Mouse (Mus musculus): Measurements from ENCODE around the gene Rerg. TPM values are rescaled to one million over a fixed set of nuclear protein-coding genes. Genes with fewer than 3 reads are reported as not detected.

Rerg gene
- polyA plus RNA-seq, 1 experiment, result 6.4 TPM

- DNase-seq (ENCODE audit: low read depth), result no peak
Observed at GRCm38 (mm10) chr6:137131794-137132193, 38.5 kb downstream of the Rerg start.

- no peak for DNase-seq (ENCODE audit: low read depth)
Observed at GRCm38 (mm10) chr6:137131349-137131748, 38.9 kb downstream of the Rerg start.

GRCm38 (mm10) chr6:137126861-137127260 lies 43.4 kb downstream of the Rerg start:
- no peak for DNase-seq (ENCODE audit: low read depth)

DNA sequence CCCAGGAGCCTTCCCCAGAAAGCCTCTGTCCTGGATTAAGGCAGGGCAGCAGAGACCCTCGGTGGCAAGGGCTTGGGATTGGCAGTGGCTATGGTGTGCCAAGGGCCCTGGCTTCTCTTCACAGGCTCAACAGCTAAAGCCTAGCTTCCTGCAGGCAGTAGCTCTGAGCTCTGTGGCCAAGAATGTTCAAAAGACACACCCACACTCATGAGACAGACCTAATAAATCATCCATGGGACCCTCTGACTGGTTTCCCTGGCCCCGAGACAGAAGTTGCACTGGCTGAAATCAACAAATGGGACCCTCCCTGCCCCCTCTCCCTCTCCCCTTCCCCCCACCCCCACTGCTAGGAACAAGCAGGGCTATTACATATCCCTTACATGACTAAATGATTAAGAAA lies 44.1 kb downstream of the Rerg start:
- DNase-seq (ENCODE audit: low read depth), result no peak

DNA sequence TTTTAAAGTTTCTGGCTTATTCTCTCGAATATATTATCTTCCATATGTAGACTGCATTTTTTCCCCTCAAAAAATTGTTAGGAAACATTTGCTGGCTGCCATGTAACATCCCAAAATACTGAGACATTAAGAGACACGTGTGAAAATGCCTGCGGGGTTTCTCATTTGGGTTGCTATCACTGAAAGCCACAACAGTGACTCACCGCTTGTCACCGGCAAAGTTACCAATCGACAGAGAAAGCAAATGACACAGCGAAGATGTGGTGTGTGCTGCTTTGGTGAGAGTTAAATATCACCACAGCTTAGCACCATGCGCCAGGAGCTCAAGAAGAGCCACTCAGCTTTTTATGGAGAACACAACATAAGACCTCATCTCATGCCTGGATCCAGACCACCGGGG lies 44.9 kb downstream of the Rerg start:
- DNase-seq (ENCODE audit: low read depth), result no peak

DNA sequence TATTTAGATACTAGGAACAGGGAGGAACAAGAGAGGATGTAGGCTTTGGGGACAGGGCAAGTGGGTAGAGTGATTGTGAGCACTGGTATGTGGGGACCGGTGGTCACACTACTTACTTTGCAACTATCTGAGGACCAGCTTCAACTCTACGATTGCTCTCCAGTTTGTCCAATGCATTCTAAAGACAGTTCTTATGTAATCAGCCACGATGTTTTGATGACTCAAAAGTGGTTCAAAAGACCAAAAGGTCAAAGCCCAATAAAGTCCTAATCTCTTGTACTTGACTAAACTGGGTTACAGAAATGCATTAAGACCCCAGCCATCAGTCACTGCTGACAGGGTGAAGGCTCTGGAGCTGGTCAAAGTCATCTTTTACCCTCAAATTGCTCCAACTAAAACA lies 45.3 kb downstream of the Rerg start:
- no peak for DNase-seq (ENCODE audit: low read depth)

- DNase-seq (ENCODE audit: low read depth), result no peak
Observed at GRCm38 (mm10) chr6:137116849-137117473, 53.3 kb downstream of the Rerg start.

GRCm38 (mm10) chr6:137114859-137115258 lies 55.4 kb downstream of the Rerg start:
- no peak for DNase-seq (ENCODE audit: low read depth)

- no peak for DNase-seq (ENCODE audit: low read depth)
Observed at GRCm38 (mm10) chr6:137111266-137111813, 59.0 kb downstream of the Rerg start.

DNA sequence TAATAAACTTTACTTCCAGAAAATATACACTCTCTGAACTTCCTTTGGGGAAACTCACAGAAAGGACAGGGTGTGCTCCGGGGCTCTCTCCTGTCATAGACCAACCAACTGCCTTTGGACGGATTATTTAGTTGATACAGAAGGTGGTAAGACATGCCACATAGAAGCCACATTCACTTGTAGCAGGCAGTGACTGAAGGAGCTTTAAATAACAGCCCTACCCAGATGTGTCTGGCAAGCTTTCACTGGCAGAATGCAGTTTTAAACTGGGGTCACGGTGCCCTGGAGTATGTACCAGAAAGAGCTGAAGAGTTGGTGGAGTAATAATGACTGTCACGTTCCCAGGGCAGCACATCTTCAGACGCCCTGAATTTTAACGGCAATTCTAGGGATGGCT lies 59.5 kb downstream of the Rerg start:
- no peak for DNase-seq (ENCODE audit: low read depth)

GRCm38 (mm10) chr6:137109811-137110777 lies 60.2 kb downstream of the Rerg start:
- no peak for DNase-seq (ENCODE audit: low read depth)

DNA sequence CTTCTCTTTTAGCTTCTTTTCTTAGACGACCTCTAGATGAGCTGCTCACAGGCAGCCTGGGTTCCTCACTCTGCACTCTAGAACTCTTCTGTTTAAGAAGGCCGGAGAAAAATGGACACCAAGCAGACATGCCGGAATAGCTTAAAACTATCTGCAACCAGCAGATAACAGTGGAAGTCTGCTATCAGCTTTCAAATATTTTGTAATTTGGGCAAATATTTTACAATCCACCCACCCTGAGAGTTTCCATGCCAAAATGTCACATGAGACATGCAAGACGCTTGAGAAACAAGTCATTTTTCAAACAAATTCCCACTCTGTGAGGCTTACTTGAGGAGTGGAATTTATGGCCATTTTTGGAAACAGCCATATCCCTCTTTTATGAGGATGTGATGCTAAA lies 65.0 kb downstream of the Rerg start:
- DNase-seq (ENCODE audit: low read depth), result no peak

GRCm38 (mm10) chr6:137102662-137103179 lies 67.6 kb downstream of the Rerg start:
- no peak for DNase-seq (ENCODE audit: low read depth)

DNA sequence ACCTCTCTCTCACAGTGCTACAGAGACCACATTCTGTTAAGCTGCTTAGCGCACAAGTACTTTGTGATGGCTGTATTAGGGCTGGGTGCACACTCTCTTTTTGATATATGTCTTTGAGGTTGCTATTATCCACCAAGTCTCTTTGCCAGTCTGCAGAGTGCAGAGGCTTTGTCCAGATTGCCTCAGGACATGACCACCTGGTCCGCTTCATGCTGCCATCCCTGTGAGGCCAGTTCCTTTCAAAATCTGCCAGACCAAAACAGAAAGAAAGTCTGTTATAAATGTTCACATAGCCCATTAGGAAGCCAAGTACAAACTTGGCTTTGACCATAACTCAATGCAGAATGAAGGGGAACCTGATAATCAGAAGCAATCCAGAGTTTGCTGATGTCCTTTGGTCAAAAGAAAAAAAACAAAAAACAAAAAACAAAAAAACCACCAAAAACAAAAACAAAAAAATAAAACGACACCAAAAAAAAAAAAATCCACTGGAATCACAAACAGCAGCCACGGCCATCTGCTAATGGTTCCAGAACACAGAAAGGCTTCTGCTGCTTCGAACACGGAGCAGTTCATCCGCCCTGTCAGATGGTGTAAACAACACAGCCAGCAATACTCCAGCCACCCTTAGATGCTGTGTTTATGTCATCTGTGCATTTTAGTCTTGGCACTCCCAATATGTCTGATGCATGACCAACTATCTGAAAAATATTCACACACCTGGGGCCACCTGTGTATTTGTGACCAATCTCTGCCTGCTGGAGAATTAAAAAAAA lies 68.2 kb downstream of the Rerg start:
- no peak for DNase-seq (ENCODE audit: low read depth)

DNA sequence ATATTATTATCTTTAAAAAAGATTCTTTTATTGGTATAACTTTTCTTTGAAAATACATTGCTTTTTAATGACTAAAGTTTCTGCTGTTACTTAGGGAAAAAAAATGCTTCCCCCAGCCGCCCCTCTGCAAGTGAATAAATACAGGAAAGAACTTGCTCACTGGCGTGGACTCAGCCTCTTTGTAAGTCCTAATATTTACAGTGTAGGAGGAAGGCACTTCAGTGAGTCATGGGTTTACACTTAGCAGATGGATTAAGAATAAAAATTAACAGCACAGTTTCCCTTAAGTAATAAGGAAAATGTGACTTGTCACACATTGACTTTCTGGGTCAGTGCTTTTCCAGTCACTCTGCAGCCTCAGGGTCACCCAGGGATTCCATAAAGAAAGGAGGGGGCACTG lies 70.0 kb downstream of the Rerg start:
- no peak for DNase-seq (ENCODE audit: low read depth)

DNA sequence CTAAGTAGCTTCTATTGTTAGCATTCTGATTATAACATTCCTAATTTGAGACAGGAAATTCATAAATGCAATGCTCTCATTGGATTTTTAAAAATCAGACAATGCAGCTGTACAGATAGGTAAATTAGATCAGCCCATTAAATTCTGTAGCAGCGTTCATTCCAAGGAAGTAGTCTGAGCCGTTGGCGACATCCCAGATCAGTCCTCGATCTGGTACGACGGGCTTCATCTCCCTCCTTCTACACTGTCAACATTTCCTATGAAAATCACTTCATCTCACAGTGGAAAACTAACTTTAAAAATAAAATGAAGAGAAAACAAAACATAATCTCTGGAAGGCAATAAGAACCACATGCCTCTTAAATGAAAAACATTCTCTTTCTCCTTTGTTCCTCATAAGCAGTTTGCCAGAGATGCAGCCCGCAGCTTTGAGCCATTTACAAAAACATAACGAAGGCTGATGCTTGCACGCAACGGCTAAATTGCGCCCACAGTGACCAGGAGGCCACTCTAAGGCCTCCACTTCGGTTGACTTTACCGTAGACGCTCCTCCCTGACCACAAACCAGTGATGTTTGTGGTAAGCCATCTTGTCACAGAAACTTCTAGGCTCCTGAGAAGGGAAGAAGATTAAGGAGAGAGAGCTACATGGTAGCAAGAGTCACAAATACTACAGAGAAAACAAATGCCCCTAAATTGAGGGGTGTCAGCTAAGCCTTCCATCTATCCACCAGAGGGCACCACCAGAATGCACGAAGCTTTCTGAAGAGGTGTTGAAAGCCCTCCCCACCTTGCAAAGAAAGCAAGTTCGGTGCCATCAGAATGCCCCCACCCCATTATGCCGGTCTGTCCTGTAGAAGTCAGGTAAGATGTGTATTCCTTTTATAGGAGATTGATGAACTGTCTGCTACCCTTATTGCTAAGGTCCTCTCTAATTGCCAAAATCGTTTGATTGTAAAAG lies 71.8 kb downstream of the Rerg start:
- DNase-seq (ENCODE audit: low read depth), result no peak

GRCm38 (mm10) chr6:137094475-137094874 lies 75.8 kb downstream of the Rerg start:
- no peak for DNase-seq (ENCODE audit: low read depth)

GRCm38 (mm10) chr6:137088469-137088868 lies 81.8 kb downstream of the Rerg start:
- no peak for DNase-seq (ENCODE audit: low read depth)

GRCm38 (mm10) chr6:137087956-137088355 lies 82.3 kb downstream of the Rerg start:
- DNase-seq (ENCODE audit: low read depth), result no peak

DNA sequence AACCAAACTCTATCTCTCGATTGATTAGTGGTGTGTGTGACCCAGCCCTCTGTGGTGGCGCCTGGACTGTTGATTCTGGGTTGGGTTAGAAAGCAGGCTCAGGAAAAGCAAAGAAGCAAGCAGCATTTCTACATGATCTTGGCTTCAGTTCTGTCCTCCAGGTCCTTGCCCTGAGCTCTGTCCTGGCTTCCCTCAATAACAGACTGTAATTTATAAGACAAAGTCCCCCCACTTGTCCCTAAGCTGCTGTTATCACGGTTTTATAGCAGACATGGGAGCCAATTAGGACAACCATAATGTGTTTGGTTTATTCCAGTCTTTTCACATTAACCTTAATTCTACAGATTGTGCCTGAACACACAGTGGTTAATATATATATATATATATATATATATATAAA lies 82.8 kb downstream of the Rerg start:
- no peak for DNase-seq (ENCODE audit: low read depth)

- no peak for DNase-seq (ENCODE audit: low read depth)
Observed at GRCm38 (mm10) chr6:137079701-137080100, 90.6 kb downstream of the Rerg start.

All from gonadal fat pad, adult 2 months (tissue).